Mouse (Mus musculus): Measurements from ENCODE around the gene Fam107b.

DNA sequence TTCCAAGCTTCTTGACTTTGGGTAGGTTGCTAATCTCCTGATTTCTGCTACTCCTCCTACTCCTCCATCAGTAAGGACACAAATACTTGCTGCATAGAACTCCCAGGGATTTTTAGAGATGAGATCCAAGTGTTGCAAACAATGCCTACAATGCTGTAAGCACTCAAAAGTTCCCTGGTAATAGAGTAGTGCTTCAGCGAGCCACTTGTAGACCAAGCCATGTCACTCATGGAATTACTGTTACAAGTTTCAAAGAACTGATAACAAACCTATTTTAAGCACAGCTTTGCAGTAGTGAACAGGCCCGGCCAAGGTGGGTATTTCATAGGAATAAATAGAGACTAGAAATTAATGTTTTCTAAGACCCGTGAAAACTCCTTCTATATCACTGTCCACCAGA lies 174.8 kb downstream of the Fam107b start:
- TF ChIP-seq CHD2 (IDR thresholded peaks at IDR 0.05; ENCODE audit: low read depth, low read length): no peak
- TF ChIP-seq ZC3H11A (IDR thresholded peaks at IDR 0.05; ENCODE audit: borderline replicate concordance, low read depth, low read length): no peak
- TF ChIP-seq ZNF384 (IDR thresholded peaks at IDR 0.05; ENCODE audit: low read depth, low read length): no peak
- no peak for TF ChIP-seq HCFC1 (IDR thresholded peaks at IDR 0.05; ENCODE audit: borderline replicate concordance, insufficient read depth, low read length)
